Mouse (Mus musculus): ENCODE data around the gene Kif1c.

DNA sequence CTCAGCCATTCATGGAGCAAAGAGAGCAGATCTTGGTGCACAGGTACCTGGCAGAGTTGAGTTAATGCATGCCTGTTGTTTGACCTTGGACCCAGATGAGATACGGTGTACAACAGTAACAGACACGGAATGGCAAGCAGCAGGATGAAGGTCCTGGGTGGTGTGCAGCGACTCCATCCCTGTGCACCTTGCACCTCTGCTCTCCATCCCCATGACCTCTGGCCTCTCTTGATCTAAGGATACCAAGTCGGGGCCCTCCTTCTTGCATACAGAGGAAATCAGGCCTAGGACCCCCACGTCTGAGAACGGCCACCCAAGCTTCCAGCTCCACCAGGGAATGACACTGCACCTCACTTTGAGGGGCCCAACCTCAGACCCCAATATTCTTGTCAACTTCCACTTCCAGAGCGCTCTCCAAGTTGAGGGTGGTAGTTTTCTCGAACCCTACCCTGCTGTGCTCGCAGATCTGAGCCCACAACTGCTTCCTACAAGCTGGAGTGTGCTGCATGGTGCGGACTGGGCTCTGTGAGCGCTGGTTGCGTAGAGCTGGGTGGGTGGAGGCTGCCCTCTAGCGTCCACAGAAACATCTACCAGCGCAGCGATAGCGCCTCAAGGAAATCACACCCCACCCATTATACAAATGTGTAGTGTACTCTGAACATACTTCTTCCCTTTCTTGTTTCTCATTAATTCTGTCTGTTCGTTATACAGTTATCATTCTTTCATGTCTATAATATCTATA, 76.7 kb downstream of the Kif1c start:
- no peak for TF ChIP-seq RCOR1 (IDR thresholded peaks at IDR 0.05; ENCODE audit: low read depth, low read length)
- TF ChIP-seq CHD2 (IDR thresholded peaks at IDR 0.05; ENCODE audit: low read length), result no peak
- no peak for TF ChIP-seq MEF2A (IDR thresholded peaks at IDR 0.05; ENCODE audit: extremely low read depth, insufficient replicate concordance, low read depth, low read length, poor library complexity, severe bottlenecking)
- TF ChIP-seq CTCF (IDR thresholded peaks at IDR 0.05 in 2 of 3, conservative IDR thresholded peaks at IDR 0.05 in 1 of 3; ENCODE audit: control insufficient read depth in 1 of 3, insufficient read depth in 1 of 3, low read depth in 2 of 3, low read length in 3 of 3, poor library complexity in 1 of 3, severe bottlenecking in 1 of 3), result peak; percentile 88 to 99 (median 94)
- no peak for TF ChIP-seq E2F4 (IDR thresholded peaks at IDR 0.05; ENCODE audit: borderline replicate concordance, low read depth, low read length)
- peak; percentile 40; the same call in 1 of the 2 replicates for TF ChIP-seq ELF1 (IDR thresholded peaks at IDR 0.05; ENCODE audit: low read depth, low read length)
- TF ChIP-seq EP300 (IDR thresholded peaks at IDR 0.05; ENCODE audit: low read depth in 1 of 2, low read length in 2 of 2), result no peak
